Mouse (Mus musculus) liver, embryonic 16.5 days (tissue): Measurements from ENCODE around the gene Proca1. TPM values are rescaled to one million over a fixed set of nuclear protein-coding genes. Genes with fewer than 3 reads are reported as not detected.

ENCODE experiments used
- ATAC-seq: fragments of 200-750 bp; cut with Nextera tagmentation; 2 replicates; pipeline ENCODE4 v1.8.0; 2017; ENCODE audit warnings: low read depth, mild to moderate bottlenecking, moderate number of reproducible peaks, moderate library complexity
- H3K27ac ChIP-seq: fragments of 300-500 bp; sonication (generic); 2 replicates; pipeline ENCODE4 v1.5.1; 2014; ENCODE audit warnings: mild to moderate bottlenecking, low read length
- H3K27me3 ChIP-seq: fragments of 300-500 bp; sonication (generic); 2 replicates; pipeline ENCODE4 v1.6.1; 2014; ENCODE audit warnings: low read depth, low read length, mixed read lengths; ENCODE audit not compliant: control insufficient read depth, insufficient read depth
- H3K36me3 ChIP-seq: fragments of 300-500 bp; sonication (generic); 2 replicates; pipeline ENCODE4 v1.6.1; 2014; ENCODE audit warnings: mild to moderate bottlenecking; ENCODE audit not compliant: control insufficient read depth, insufficient read depth
- H3K4me1 ChIP-seq: fragments of 300-500 bp; sonication (generic); 2 replicates; pipeline ENCODE4 v1.6.1; 2014; ENCODE audit warnings: low read depth, low read length, mixed read lengths; ENCODE audit not compliant: control insufficient read depth
- H3K4me2 ChIP-seq: fragments of 300-500 bp; sonication (generic); 2 replicates; pipeline ENCODE4 v1.6.1; 2014; ENCODE audit warnings: low read depth, low read length, mixed read lengths
- H3K4me3 ChIP-seq: fragments of 300-500 bp; sonication (generic); 2 replicates; pipeline ENCODE4 v1.5.1; 2014; ENCODE audit warnings: low read depth, mild to moderate bottlenecking, low read length
- H3K9ac ChIP-seq: fragments of 300-500 bp; sonication (generic); 2 replicates; pipeline ENCODE4 v1.6.1; 2014; ENCODE audit warnings: low read depth, low read length
- H3K9me3 ChIP-seq: fragments of 300-500 bp; sonication (generic); replicated peaks from 2 replicates; pipeline ENCODE4 v1.6.1; 2016; ENCODE audit warnings: low read length; ENCODE audit not compliant: control insufficient read depth
- WGBS: fragments of 180-500 bp; shearing (Covaris S2); extraction: QIAGEN DNeasy Blood & Tissue Kit; methylation state at CpG from one replicate; pipeline ENCODE4 v1.1.7; 2014; ENCODE audit not compliant: insufficient replicate concordance; 5-methylcytosine and 5-hydroxymethylcytosine counted together
- polyA plus RNA-seq: library from polyadenylated mRNA; unstranded; fragments of >200 nt; fragmentation: Nextera tagmentation; extraction: Ambion mirVana; gene quantifications from 2 replicates; pipeline ENCODE4 v1.2.1, GENCODE M21; 2015

The Proca1 gene
- polyA plus RNA-seq, 1 experiment from 2014 or later = 0.44 TPM

GRCm38 (mm10) chr11:78202372-78202771 lies 9.2 kb downstream of the Proca1 start:
- Histone ChIP-seq H3K9me3 (no peaks in the 10 kb centered on the region), H3K36me3 (peaks cover 10% of the 10 kb centered on the region), H3K27ac (no peak overlapping the region), H3K27me3 (no peaks in the 10 kb centered on the region), H3K4me3 (no peak overlapping the region), H3K4me1 (no peaks in the 10 kb centered on the region), H3K9ac (no peak overlapping the region), H3K4me2 (no peak overlapping the region)
- WGBS = 67% methylated on average over 3 of the region's 3 CpGs
- no peak for ATAC-seq

GRCm38 (mm10) chr11:78204287-78204686 lies 11.1 kb downstream of the Proca1 start:
- Histone ChIP-seq H3K27ac (no peak overlapping the region), H3K36me3 (peaks cover 28% of the 10 kb centered on the region), H3K4me1 (no peaks in the 10 kb centered on the region), H3K9ac (no peak overlapping the region), H3K27me3 (no peaks in the 10 kb centered on the region), H3K9me3 (no peaks in the 10 kb centered on the region), H3K4me3 (no peak overlapping the region), H3K4me2 (no peak overlapping the region)
- ATAC-seq = no peak
- 71% methylated on average over 6 of the region's 6 CpGs for WGBS

DNA sequence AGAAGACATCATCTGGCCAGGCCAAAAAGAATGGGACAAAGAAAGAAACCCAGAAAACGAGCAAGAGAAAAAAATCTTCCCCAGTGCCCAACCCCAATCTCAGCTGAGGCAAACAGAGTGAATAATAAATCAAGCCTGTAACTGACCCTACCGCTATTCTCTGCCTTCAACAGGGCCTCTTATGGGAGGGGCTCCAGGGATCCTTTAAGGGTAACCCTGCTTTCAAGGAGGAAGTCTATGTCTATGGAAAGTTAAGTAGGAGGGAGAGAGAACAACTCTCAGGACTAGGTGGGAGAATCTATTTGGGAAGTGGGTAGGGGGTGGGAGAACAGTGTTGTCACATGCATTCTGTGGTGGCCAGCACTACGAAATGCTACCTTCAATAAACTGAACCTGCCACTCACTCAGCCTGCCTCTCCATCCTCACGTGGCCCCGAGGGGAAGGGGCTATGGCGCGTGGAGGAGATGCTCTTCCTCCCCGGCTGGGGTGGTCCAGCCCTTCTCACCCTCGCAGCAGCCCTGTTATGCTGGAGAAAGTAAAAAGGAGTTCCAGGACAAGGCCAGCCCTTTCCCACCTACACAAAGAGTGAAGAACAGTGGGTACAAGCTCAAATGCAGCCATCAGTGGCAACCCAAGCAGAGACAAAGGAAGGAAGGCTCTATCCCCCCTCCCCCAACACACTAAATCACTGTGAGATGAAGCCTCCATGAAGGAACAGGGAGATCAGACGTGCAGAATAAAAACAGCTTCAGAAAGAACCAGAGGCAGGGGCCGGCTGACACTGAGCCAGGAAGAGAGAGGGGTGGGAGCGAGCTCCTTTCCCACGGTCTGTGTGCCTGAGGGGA lies 12.4 kb downstream of the Proca1 start:
- ATAC-seq = no peak
- WGBS = 66% methylated on average over 13 of the region's 13 CpGs
- H3K27ac ChIP-seq = no peak overlapping the region

GRCm38 (mm10) chr11:78207190-78207589 lies 14.0 kb downstream of the Proca1 start:
- no peaks in the 10 kb centered on the region for H3K9me3 ChIP-seq
- no peak overlapping the region for H3K4me2 ChIP-seq
- peaks cover 46% of the 10 kb centered on the region for H3K36me3 ChIP-seq
- WGBS = 82% methylated on average over 7 of the region's 7 CpGs
- H3K27me3 ChIP-seq = no peaks in the 10 kb centered on the region
- no peaks in the 10 kb centered on the region for H3K4me1 ChIP-seq
- H3K9ac ChIP-seq = no peak overlapping the region
- no peak overlapping the region for H3K27ac ChIP-seq
- H3K4me3 ChIP-seq = no peak overlapping the region
- ATAC-seq = no peak

More for the DNA sequence above, 12.4 kb downstream of the Proca1 start:
- peaks cover 33% of the 10 kb centered on the region for H3K36me3 ChIP-seq
- no peaks in the 10 kb centered on the region for H3K4me1 ChIP-seq
- H3K27me3 ChIP-seq = no peaks in the 10 kb centered on the region
- no peak overlapping the region for H3K4me2 ChIP-seq
- H3K4me3 ChIP-seq = no peak overlapping the region
- no peaks in the 10 kb centered on the region for H3K9me3 ChIP-seq
- no peak overlapping the region for H3K9ac ChIP-seq

GRCm38 (mm10) chr11:78209886-78210285 lies 16.7 kb downstream of the Proca1 start:
- no peaks in the 10 kb centered on the region for H3K9me3 ChIP-seq
- no peak overlapping the region for H3K27ac ChIP-seq
- no peaks in the 10 kb centered on the region for H3K4me1 ChIP-seq
- no peaks in the 10 kb centered on the region for H3K27me3 ChIP-seq
- no peak for ATAC-seq
- H3K4me3 ChIP-seq = no peak overlapping the region
- peaks cover 66% of the 10 kb centered on the region for H3K36me3 ChIP-seq
- 76% methylated on average over 6 of the region's 6 CpGs for WGBS
- no peak overlapping the region for H3K9ac ChIP-seq
- no peak overlapping the region for H3K4me2 ChIP-seq

DNA sequence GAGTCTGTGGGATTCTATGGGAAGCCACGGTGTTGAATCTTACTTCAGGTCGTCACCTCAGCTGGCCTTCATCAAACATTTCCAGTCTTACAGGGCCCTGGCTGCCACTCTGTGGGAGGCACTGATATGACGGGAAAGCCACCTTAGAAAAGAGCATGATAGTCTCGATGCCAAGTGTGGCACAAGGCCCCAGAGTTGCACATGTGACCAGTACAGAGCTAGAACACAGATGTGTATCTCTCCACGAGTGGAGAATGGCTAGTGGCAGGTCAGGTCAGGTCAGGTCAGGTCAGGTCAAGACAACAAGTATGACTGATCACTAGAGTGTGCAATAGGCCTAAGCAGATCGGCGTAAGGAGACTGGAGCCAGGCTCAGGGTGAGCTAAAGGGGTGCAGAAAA lies 17.4 kb downstream of the Proca1 start:
- H3K27ac ChIP-seq = no peak overlapping the region
- H3K9me3 ChIP-seq = no peaks in the 10 kb centered on the region
- peaks cover 73% of the 10 kb centered on the region for H3K36me3 ChIP-seq
- no peaks in the 10 kb centered on the region for H3K4me1 ChIP-seq
- H3K27me3 ChIP-seq = no peaks in the 10 kb centered on the region
- WGBS = 75% methylated on average over 7 of the region's 7 CpGs
- H3K9ac ChIP-seq = no peak overlapping the region
- H3K4me2 ChIP-seq = no peak overlapping the region
- no peak for ATAC-seq
- H3K4me3 ChIP-seq = no peak overlapping the region

DNA sequence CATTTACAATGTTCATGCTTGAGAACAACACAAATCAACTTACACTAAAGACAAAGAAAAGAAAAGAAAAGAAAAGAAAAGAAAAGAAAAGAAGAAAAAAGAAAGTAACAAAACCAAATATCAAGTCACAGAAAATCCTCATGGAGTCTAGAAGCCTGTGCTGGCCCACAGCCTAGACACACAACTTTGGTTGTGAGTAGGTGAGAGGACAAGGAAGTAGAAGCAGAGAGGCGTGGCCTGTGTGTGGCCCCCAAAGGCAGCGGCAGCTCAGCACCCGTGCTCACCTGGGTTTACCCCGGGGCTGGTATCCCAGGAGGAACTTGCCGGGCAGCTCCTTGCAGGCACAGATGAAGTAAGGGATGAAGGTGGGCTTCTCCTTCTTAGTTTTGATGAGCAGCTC lies 18.3 kb downstream of the Proca1 start:
- H3K4me1 ChIP-seq = no peaks in the 10 kb centered on the region
- no peak overlapping the region for H3K4me2 ChIP-seq
- H3K9me3 ChIP-seq = no peaks in the 10 kb centered on the region
- ATAC-seq = no peak
- H3K9ac ChIP-seq = no peak overlapping the region
- H3K27me3 ChIP-seq = no peaks in the 10 kb centered on the region
- no peak overlapping the region for H3K27ac ChIP-seq
- H3K36me3 ChIP-seq = peaks cover 80% of the 10 kb centered on the region
- no peak overlapping the region for H3K4me3 ChIP-seq
- 82% methylated on average over 5 of the region's 5 CpGs for WGBS

DNA sequence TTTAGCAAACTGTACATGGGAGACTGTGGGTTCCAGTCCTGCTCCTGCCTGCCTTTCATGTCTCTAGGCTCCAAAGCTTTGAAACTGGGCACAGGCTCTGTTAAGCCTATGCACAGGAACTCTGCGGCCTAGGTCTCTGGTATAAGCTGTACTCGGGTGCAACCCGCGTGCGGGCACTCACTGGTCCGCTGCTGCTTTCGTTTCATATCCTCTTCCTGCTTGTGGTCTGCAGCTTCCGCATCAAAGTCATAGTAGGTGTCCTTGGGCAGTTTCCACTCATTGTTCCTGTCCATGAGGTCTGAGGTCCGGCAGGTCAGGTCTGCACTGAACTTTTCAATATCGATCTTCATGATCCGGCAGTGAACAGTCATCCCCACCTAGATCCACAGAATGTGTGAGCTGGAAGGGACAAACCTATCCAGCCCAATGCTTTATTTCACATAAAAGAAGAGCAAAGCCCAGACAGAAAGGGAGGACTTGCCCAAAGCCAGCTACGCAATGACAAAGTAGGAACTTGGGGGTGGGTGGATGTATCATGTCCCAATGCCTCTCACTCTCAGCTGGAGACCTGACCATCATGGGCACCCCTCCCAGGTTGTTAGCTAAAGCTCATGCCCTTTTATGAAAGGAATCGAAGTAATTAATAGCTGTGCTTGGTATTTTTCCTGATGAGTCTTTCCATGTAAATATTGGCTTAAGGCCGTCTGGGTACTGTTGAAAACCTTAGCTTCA lies 20.1 kb downstream of the Proca1 start:
- Histone ChIP-seq H3K36me3 (peaks cover 80% of the 10 kb centered on the region), H3K4me1 (no peaks in the 10 kb centered on the region), H3K27me3 (no peaks in the 10 kb centered on the region), H3K9me3 (no peaks in the 10 kb centered on the region), H3K4me3 (no peak overlapping the region), H3K27ac (no peak overlapping the region), H3K9ac (no peak overlapping the region), H3K4me2 (no peak overlapping the region)
- ATAC-seq = no peak
- 62% methylated on average over 14 of the region's 14 CpGs for WGBS

- Histone ChIP-seq H3K9ac (no peak overlapping the region), H3K36me3 (peaks cover 82% of the 10 kb centered on the region), H3K4me2 (no peak overlapping the region), H3K4me3 (no peak overlapping the region), H3K27ac (no peak overlapping the region), H3K4me1 (no peaks in the 10 kb centered on the region), H3K9me3 (no peaks in the 10 kb centered on the region), H3K27me3 (no peaks in the 10 kb centered on the region)
- no peak for ATAC-seq
- WGBS = 86% methylated on average over 11 of the region's 11 CpGs
Observed at GRCm38 (mm10) chr11:78215709-78216317, 22.6 kb downstream of the Proca1 start.
